Mouse (Mus musculus) right cerebral cortex, postnatal 10 days (tissue): ENCODE results near the gene Cep57l1.
"Not testable (repeated sequence)": the region's sequence is repeated elsewhere in the genome, so short reads cannot be mapped to it uniquely, and the experiment has no call there.

ENCODE experiments used
- DNase-seq, 2 experiments: peaks; one replicate each; pipeline ENCODE4 v3.0.0; 2021; ENCODE audit warnings: low spot score in 2 of 2

The Cep57l1 gene

DNA sequence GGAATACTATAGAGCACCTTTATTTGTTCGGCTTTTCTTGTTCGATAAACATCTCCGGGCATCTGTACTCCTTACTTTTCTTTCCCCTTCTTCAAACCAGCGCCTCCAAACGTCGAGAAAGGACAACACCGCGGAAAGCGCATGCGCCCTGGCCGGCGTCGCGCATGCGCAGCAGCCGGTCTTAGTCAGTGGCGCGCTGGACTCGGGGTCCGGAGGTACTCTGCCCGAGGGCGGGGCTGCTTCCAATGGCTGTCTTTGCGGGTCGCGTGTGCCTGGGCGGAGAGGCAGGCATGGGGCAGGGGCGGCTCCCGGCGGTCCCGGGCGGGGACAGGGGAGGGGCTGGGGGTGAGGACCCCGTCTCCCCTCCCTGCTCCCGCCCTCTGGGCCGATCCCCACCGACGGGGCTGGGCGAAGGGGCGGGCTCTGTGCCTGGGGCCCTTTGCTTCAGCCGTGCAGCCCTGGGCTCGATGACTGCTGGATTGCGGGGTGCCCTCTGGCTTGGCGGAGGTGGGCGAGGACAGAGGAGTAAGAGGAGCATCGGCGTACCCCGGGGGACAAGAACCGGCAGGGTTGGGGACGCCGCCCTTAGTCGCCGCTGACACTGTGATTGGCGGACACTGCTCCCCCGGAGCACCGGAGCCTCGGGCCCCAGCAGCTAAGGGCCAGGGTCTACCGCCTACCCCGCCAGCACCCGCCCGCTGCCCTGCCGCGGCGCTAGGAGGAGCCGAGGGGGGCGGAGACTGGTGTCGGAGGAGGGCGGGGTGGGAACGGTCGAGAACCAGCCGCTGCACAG is at the start of gene Cep57l1, which contains the start of gene Sesn1:
Cep57l1 (minus strand) TSS at position 101 of the 793 bp plus-strand sequence.
Sesn1 (plus strand) TSS at position 165 of the 793 bp plus-strand sequence.
- peak; percentile 95 for DNase-seq

GRCm38 (mm10) chr10:41848721-41849120 is 39.0 kb upstream of the Cep57l1 start:
- DNase-seq = no peak

DNA sequence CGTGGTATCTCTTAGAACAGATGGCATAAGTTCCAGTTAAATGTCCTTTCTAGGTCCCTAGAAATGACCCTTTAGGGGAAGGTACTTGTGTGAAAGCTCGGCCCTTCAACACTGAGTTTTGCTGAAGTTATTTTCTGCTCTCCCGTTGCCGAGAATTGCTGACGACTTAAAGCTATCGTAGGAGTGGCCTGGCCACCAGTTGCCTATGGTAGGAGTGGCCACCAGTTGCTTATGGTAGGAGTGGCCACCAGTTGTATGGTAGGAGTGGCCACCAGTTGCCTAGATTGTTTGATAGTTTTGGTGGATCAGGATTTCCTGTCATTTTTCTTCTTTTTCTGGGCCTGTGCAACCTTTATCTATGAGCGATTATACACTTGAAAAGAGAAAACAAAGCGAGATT is 38.1 kb upstream of the Cep57l1 start:
- DNase-seq = no peak

GRCm38 (mm10) chr10:41838911-41839310 is 29.2 kb upstream of the Cep57l1 start:
- no peak for DNase-seq

DNA sequence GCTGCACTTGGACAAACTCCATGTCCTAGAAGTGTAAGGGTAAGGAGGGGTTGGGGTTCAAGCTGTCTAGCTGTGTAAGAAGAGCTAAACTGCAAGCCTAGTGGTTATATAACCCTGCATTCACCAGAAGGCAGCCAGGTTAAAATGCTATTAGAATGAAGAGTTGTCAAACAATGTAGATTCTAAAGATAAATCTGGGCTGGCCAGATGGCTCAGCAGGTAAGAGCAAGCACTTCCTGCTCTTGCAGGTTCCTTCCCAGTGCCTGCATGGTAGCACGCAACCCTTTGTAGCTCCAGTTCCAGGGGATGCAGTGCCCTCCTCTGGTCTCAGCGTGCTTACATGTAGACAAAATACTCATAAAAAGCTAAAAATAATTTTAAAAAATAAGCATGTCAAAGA is 24.5 kb upstream of the Cep57l1 start:
- DNase-seq = no peak

GRCm38 (mm10) chr10:41832191-41832590 is 22.5 kb upstream of the Cep57l1 start:
- DNase-seq = no peak

DNA sequence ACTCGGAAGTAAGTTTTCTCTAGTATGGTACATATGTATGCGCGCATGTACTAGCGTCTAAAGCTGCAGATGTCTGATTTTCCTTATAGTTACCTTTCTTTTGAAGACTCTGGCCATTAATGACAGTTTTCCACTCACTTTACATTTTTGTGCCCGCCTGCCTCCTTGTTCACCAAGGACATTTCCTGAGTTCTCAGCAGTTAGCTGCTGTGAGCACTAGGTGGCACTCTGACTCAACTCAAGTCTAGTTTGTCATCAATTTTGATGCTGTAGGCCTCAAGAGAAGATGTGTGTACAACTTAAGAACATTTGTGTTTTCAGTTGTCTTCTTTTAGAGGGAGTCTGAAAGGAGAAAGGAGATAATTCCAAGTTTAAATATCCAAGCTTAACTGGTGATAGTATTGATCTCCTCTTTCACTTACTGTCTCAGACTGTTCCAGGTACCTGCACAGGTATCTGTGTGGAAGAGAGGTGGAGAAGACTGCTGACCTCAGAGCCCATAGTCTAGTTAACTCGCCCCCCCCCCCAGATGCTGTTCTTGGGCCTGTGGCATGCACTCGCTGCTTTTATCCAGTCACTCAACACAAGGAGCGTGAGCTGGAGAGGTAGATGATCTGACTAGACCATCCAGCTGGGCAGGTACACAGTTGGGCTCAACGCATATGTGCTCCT is 21.3 kb upstream of the Cep57l1 start:
- peak; percentile 78 to 85 for DNase-seq

GRCm38 (mm10) chr10:41830445-41830844 is 20.8 kb upstream of the Cep57l1 start:
- DNase-seq = no peak

GRCm38 (mm10) chr10:41829980-41830379 is 20.3 kb upstream of the Cep57l1 start:
- no peak for DNase-seq

DNA sequence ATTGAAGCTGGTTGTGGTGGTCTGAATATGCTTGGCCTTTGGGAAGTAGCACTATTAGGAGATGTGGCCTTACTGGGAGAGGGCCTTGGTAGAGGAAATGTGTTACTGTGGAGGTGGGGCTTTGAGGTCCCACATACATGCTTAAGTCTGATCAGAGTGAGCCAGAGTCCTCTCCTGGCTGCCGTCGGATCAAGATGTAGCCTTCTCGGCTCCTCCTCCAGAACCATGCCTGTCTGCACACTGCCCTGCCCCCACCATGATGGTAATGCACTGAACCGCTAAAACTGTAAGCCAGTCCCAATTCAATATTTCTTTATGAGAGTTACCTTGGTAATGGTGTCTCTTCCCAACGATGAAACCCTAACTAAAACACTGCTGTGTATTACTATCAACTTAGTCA is 19.5 kb upstream of the Cep57l1 start:
- DNase-seq = no peak

DNA sequence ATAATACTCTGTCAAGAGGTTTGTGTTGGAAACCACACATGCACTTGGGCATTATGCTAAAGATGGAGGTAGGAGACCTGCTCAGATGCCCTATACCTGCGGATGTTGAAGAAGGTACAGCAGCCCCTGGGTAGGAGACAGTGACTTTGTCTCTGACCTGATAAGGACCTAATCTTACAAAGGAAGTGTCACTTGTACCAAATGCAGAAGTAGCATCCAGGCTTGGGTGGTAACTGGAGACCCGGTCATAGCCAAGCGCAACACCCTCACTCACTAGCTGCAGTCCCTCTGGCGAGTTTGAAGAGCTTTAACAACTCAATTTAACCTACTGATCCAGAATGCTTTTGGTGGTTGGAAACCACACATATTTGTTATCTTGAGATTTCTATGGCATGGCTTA is 18.1 kb upstream of the Cep57l1 start:
- no peak for DNase-seq

DNA sequence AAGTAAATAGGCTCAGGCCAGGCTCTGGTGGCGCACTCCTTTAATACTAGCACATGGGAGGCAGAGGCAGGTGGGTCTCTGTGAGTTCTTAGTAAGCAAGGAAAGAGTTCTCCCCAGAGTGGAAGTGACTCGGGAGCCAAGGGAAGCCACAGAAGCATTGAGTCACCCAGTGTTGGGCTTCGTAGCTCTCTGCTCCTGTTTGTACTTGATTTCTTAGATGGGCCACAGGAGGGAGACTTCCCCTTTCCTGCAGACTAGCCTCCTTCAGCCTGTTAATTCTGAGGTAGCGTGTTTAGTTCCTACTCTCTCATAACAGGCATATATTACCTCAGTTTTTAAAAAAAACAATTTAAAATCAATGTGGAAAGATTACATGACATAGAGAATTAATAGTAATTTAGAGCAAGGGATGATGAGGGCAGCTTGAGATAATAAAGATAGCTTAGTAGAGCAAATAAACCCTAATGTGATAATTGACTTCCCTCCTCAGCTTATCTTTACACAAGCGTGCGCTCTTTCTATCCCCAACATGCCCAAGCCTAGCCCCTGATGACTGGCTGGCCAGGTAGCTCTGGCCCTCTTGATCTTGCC is 16.9 kb upstream of the Cep57l1 start:
- no peak for DNase-seq

DNA sequence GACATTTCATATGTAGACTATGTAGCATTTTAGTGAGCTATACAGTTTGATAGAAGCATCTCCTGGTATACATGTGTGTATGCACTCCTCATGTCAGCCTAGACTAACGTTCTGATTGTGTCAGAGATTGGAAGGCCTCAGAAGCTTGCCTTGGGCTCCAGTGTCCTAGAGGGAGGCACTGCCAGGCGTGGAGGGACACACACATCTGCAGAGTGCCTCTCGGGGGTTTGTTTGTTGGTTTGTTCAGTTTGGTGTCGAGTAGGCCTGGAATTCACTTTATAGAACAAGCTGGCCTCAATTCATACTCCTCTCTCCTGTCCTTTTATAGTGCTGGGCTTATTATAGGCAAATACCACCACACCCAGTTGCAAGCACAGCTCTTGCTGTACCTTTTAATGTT is 16.3 kb upstream of the Cep57l1 start:
- no peak for DNase-seq

GRCm38 (mm10) chr10:41825041-41825440 is 15.4 kb upstream of the Cep57l1 start:
- no peak for DNase-seq

DNA sequence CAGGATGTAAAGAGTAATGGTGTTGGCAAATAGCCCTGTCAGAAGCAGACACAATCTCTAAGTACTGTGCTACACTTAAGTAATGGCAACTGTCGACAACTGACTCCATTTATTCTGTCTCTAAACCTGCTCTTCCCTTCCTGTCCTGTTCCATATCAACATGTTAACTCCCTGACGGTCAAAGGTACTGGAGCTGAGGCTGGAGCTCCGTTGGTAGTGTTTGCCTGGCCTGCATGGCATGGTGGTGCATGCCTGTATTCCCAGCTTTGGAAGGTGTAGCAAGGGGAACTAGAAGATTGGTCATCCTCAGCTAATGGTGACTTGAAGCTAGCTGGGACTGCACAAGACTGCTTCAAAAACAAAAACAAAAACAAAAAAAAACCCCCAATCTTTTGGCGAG is 14.2 kb upstream of the Cep57l1 start:
- DNase-seq = no peak

DNA sequence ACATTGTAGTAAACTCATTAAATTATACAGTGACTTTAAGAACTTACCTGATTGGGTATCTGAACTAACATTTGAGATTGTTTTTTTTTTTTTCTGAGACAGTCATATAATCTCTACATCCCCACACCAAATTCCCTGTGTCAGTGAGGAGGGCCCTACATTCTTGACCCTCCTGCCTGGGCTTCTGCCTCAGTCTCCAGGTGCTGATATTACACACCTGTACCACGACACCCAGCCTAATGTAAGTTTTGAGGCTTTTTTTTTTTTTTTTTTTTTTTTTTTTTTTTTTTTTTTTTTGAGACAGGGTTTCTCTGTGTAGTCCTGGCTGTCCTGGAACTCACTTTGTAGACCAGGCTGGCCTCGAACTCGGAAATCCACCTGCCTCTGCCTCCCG is 13.6 kb upstream of the Cep57l1 start:
- DNase-seq = not testable (repeated sequence)

DNA sequence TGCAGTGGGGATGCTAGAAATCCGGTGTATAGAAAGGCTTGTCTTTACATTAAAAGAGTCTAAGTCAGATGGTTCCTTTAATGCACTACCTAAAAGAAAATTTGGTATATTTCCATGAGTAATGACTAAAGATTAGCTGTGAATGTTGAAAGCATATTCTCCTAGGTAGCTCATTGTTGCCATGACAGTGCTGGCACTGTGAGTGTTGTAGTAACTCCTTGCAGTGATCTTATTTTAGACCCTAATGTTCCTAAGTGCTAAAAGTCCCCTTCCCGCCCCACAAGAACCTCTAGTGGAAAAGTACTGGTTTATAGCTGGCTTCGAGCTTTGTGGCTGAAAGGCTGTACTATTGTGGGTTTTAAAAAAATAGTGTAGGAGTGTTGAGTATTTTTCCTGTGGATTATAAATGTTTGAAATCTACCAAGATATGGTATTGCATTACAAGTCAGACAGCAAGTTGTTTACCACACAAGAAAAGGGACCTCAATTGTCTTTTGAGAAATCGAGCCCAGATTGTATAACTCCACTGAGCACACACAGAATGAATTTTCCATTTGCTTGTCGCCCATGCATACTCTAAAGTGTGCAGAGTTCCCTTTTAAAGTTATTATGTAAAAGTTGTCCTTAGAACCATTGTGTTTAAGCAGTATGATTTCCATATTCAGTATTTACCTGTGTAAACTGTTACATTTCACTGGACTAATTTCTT is 13.1 kb upstream of the Cep57l1 start:
- no peak for DNase-seq

DNA sequence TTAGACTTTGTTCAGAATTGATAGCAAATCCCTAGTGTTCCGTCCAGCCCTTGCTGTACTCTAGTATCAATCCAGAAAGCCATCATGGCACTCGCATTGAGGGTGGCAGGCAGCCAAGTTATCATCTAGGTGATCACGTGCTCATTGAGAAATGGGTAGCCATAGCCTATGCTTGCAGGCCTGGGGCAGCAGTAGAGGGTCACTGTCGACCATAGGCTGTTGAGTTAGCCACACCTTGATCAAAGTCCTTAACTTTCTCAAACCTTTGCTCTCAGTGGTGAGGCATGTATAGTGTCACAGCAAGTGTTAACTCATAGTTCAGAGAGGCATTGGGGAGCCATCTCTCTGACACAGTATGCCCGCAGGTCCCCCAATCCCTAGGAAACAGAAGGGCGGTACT is 11.5 kb upstream of the Cep57l1 start:
- DNase-seq = no peak

DNA sequence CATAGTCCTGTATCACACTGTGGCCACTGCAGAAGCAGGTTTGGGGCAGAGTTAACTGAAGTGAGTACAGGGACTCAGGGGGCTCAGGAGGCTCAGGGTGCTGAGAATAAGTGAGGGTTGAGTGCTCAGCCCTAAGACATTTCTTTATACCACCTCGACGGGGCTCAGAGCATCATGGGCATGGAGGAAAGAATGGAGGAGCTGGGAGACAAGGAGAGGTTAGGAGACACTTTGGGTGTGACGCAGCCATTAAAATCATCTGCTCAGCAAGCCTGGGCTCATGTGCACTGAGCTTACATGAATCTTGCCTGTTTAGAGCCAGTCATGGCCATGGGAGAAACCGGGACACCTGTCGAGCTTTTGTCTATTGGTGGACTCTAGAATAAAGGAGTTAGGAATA is 10.7 kb upstream of the Cep57l1 start:
- DNase-seq = no peak

DNA sequence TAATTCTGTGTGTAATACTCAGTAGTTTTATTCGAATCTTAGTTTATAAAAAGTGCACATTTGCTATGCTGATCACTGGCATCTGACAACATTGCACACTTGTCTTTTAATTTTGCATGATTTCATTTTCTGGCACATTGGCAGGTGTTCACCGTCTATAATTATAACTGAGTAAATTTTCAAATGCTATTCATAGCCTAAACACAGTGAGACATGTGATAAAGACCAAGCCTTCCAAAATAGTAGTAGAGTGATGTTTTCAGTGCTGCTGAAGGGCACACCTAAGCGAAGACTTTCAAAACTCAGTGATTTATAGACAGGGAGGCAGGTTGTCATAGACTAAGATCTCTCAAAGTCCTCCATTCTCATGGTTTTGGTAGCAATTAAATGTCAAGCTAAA is 9.6 kb upstream of the Cep57l1 start:
- no peak for DNase-seq

- DNase-seq = not testable (repeated sequence)
Observed at GRCm38 (mm10) chr10:41818733-41819070, 9.0 kb upstream of the Cep57l1 start.

- DNase-seq = no peak
Observed at GRCm38 (mm10) chr10:41818036-41818732, 8.5 kb upstream of the Cep57l1 start.
